Mouse (Mus musculus): ENCODE results near the gene Mast1. TPM values are rescaled to one million over a fixed set of nuclear protein-coding genes. Genes with fewer than 3 reads are reported as not detected.

The Mast1 gene
- polyA plus RNA-seq, 1 experiment from 2014 or later, result 2.8 TPM

DNA sequence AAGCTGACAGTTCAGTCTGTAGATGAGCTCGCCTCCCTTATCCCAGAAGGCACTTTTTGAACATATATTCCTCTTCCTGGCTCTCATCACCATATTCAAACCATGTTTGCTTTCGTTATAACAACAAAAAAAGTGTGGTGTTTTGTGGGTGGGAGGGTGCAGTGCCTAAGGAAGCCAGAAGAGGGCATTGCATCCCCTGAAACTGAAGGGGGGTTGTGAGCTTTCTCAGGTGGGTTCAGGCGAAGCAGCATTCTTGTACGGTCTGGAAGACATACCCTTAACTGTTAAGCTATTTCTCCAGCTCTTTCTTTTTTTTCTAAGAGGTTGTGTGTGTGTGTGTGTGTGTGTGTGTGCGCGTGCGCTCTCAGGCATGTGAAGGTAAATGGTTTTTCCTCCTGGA is 38.3 kb upstream of the Mast1 start:
- DNase-seq (ENCODE audit: low spot score), result peak; percentile 70
- H3K4me1 ChIP-seq (ENCODE audit: control insufficient read depth, insufficient read depth, low read length), result peaks cover 18% of the 10 kb centered on the region
- peak overlapping the region; percentile 96; the same call in 1 of the 2 replicates for H3K4me2 ChIP-seq (ENCODE audit: low read depth, low read length)
- no peak overlapping the region for H3K4me3 ChIP-seq (ENCODE audit: low read depth, low read length)
- no peaks in the 10 kb centered on the region for H3K9me3 ChIP-seq (replicated peaks; ENCODE audit: control insufficient read depth, low read length)
- peaks cover 21% of the 10 kb centered on the region for H3K27me3 ChIP-seq (ENCODE audit: control insufficient read depth, insufficient read depth, low read length)
- H3K36me3 ChIP-seq (replicated peaks; ENCODE audit: control insufficient read depth, insufficient read depth, low read depth, low read length), result peaks cover 3% of the 10 kb centered on the region
- H3K9ac ChIP-seq (replicated peaks; ENCODE audit: low read length), result no peak overlapping the region
- 23% methylated on average over 7 of the region's 7 CpGs for WGBS
- H3K27ac ChIP-seq (replicated peaks; ENCODE audit: low read depth, low read length), result no peak overlapping the region
- no peak for ATAC-seq (replicated peaks; ENCODE audit: insufficient number of reproducible peaks, low FRiP score, low TSS enrichment, low read depth)

DNA sequence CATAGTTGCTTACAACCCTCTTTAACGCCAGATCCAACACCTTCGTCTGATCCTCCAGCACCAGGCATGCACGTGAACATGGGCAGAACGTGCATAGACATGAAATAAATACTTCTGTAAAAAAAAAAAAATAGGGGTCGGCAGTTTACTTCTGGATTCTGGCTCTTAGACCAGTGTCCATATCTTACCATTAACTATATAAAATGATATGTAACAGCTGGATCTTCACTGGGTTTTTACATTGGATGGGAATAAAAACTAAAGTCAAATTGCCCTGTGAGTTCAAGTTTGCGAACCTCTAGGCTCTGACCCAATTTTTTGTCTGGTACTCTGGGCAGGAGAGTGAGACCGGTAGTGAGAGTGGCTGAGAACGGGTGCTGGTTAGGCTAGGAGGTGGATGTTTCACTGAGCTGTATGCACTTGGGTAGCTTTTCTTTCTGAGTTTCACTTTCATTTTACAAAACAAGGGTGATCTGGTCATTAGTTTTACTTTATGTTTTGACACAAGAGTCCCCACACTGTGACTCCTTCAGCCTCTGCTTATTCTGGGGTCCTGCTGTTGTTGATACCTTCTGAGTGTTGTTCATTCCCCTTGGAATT is 37.5 kb upstream of the Mast1 start:
- Histone ChIP-seq H3K4me2 (ENCODE audit: low read depth, low read length) (no peak overlapping the region), H3K36me3 (replicated peaks; ENCODE audit: control insufficient read depth, insufficient read depth, low read depth, low read length) (peaks cover 3% of the 10 kb centered on the region), H3K4me1 (ENCODE audit: control insufficient read depth, insufficient read depth, low read length) (peaks cover 16% of the 10 kb centered on the region), H3K9ac (replicated peaks; ENCODE audit: low read length) (no peak overlapping the region), H3K4me3 (ENCODE audit: low read depth, low read length) (no peak overlapping the region), H3K9me3 (replicated peaks; ENCODE audit: control insufficient read depth, low read length) (no peaks in the 10 kb centered on the region), H3K27ac (replicated peaks; ENCODE audit: low read depth, low read length) (no peak overlapping the region), H3K27me3 (ENCODE audit: control insufficient read depth, insufficient read depth, low read length) (peaks cover 18% of the 10 kb centered on the region)
- DNase-seq (ENCODE audit: low spot score) (no peak), ATAC-seq (replicated peaks; ENCODE audit: insufficient number of reproducible peaks, low FRiP score, low TSS enrichment, low read depth) (no peak)
- 79% methylated on average over 8 of the region's 8 CpGs for WGBS

DNA sequence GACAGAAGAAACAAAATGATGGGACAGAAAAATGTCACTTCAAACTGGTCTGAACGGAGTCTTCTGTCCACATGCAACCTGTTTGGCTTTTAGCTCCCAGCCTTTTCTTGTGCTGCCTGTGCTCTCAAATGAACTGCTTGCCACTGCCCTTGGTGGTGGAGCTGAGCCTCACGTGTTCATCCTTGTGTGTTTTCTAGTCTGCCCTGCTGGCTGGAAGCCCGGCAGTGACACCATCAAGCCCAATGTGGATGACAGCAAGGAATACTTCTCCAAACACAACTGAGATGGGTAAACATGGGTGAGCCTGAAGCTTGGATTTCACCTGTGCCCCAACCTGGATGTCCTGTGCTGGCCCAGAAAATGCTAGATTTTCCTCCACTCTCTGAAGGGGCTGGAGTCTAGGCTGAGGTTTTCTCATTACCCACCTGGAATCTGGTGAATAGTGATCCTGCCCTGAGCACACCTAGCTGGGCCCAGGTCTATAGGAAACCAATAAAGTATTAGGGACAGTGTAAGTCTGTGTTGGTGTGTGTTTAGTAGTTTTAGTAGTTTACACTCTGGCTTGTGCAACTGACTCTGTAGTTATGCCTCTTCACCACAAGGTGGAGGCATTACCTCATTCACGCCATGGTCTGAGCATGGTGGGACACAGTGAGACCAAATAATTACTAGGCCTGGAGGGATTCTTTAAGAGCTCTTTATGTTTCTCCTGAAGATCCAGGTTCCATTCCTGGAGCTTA is 36.8 kb upstream of the Mast1 start:
- H3K27me3 ChIP-seq (ENCODE audit: control insufficient read depth, insufficient read depth, low read length), result peaks cover 16% of the 10 kb centered on the region
- H3K9me3 ChIP-seq (replicated peaks; ENCODE audit: control insufficient read depth, low read length), result no peaks in the 10 kb centered on the region
- WGBS, result 70% methylated on average over 4 of the region's 4 CpGs
- H3K4me2 ChIP-seq (ENCODE audit: low read depth, low read length), result no peak overlapping the region
- no peak overlapping the region for H3K9ac ChIP-seq (replicated peaks; ENCODE audit: low read length)
- ATAC-seq (replicated peaks; ENCODE audit: insufficient number of reproducible peaks, low FRiP score, low TSS enrichment, low read depth) (no peak), DNase-seq (ENCODE audit: low spot score) (peak; percentile 80)
- peaks cover 14% of the 10 kb centered on the region for H3K4me1 ChIP-seq (ENCODE audit: control insufficient read depth, insufficient read depth, low read length)
- peaks cover 3% of the 10 kb centered on the region for H3K36me3 ChIP-seq (replicated peaks; ENCODE audit: control insufficient read depth, insufficient read depth, low read depth, low read length)
- no peak overlapping the region for H3K27ac ChIP-seq (replicated peaks; ENCODE audit: low read depth, low read length)
- H3K4me3 ChIP-seq (ENCODE audit: low read depth, low read length), result no peak overlapping the region

DNA sequence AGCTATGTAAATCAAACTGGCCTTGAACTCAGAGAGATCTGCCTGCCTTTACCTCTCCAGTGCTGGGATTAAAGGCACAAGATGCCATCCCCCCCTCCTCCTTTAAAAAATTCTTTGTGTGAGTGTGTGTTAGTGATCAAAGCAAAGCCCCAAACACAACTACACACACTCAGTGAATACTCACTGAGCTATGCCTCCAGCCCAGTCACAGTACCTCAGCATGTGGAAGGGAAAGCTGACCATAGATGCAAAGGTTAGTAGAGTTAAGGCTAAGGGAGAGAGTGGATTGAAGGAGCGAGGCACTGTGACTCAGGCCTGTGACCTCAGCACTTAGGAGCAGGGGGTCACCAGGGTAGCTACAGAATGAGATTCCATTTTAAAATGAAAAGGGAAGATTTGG is 35.9 kb upstream of the Mast1 start:
- peaks cover 3% of the 10 kb centered on the region for H3K36me3 ChIP-seq (replicated peaks; ENCODE audit: control insufficient read depth, insufficient read depth, low read depth, low read length)

DNA sequence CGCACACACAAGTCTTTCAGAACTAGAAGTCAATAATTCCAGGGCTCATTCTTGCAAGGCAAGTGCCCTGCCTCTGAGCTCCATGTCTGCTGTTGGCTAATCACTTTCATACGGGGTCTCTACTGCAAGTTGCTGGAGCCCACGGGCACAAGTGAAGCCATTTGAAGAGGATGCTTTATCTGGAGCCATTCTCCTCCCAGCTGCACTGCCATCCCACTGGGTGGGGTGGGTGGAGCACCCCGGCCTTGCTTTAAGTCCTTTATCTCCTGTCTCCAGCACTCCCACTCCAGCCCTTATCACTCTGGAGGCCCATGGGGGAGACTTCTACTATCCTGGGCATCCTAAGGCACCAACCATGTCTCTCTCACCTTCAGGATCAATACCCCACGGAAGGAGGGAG is 33.8 kb upstream of the Mast1 start:
- peaks cover 3% of the 10 kb centered on the region for H3K36me3 ChIP-seq (replicated peaks; ENCODE audit: control insufficient read depth, insufficient read depth, low read depth, low read length)
- DNase-seq (ENCODE audit: low spot score), result no peak
- H3K27me3 ChIP-seq (ENCODE audit: control insufficient read depth, insufficient read depth, low read length), result no peaks in the 10 kb centered on the region
- H3K4me1 ChIP-seq (ENCODE audit: control insufficient read depth, insufficient read depth, low read length), result peaks cover 5% of the 10 kb centered on the region
- no peak for ATAC-seq (replicated peaks; ENCODE audit: insufficient number of reproducible peaks, low FRiP score, low TSS enrichment, low read depth)
- peak overlapping the region; percentile 97 for H3K9ac ChIP-seq (replicated peaks; ENCODE audit: low read length)
- no peaks in the 10 kb centered on the region for H3K9me3 ChIP-seq (replicated peaks; ENCODE audit: control insufficient read depth, low read length)
- WGBS, result 62% methylated on average over 5 of the region's 5 CpGs
- peak overlapping the region; percentile 86 for H3K4me2 ChIP-seq (ENCODE audit: low read depth, low read length)
- peak overlapping the region; percentile 63 for H3K4me3 ChIP-seq (ENCODE audit: low read depth, low read length)
- H3K27ac ChIP-seq (replicated peaks; ENCODE audit: low read depth, low read length), result no peak overlapping the region

More for the DNA sequence above, 35.9 kb upstream of the Mast1 start:
- H3K27ac ChIP-seq (replicated peaks; ENCODE audit: low read depth, low read length), result no peak overlapping the region
- no peak overlapping the region for H3K4me3 ChIP-seq (ENCODE audit: low read depth, low read length)
- H3K9me3 ChIP-seq (replicated peaks; ENCODE audit: control insufficient read depth, low read length), result no peaks in the 10 kb centered on the region
- no peak overlapping the region for H3K4me2 ChIP-seq (ENCODE audit: low read depth, low read length)
- WGBS, result 77% methylated on average over 1 of the region's 1 CpGs
- H3K27me3 ChIP-seq (ENCODE audit: control insufficient read depth, insufficient read depth, low read length), result peaks cover 11% of the 10 kb centered on the region
- no peak overlapping the region for H3K9ac ChIP-seq (replicated peaks; ENCODE audit: low read length)
- no peak for DNase-seq (ENCODE audit: low spot score)
- H3K4me1 ChIP-seq (ENCODE audit: control insufficient read depth, insufficient read depth, low read length), result peaks cover 13% of the 10 kb centered on the region
- ATAC-seq (replicated peaks; ENCODE audit: insufficient number of reproducible peaks, low FRiP score, low TSS enrichment, low read depth), result no peak

DNA sequence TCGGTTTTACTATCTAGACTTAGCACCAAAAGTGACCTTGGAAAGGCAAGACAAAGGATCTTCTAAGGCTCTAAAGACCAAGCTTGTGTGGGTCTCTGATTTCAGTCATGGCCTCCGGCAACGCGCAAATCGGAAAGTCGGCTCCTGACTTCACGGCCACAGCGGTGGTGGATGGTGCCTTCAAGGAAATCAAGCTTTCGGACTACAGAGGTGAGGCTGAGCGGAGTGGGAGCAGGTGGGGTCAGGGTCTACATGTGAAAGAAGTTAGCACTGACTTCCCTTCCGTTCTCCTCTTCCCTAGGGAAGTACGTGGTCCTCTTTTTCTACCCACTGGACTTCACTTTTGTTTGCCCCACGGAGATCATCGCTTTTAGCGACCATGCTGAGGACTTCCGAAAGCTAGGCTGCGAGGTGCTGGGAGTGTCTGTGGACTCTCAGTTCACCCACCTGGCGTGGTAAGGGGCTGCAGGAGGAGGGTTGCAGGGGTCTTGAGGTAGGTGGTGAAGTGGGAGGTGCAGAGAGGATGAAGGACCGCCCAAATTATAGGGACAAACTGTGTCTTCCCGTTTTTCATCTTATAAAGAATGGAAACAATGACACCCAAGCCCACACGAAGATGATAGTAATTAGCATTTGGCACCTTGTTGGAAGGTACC is 33.1 kb upstream of the Mast1 start:
- H3K36me3 ChIP-seq (replicated peaks; ENCODE audit: control insufficient read depth, insufficient read depth, low read depth, low read length), result peaks cover 3% of the 10 kb centered on the region
- no peak for ATAC-seq (replicated peaks; ENCODE audit: insufficient number of reproducible peaks, low FRiP score, low TSS enrichment, low read depth)
- 13% methylated on average over 21 of the region's 21 CpGs for WGBS

DNA sequence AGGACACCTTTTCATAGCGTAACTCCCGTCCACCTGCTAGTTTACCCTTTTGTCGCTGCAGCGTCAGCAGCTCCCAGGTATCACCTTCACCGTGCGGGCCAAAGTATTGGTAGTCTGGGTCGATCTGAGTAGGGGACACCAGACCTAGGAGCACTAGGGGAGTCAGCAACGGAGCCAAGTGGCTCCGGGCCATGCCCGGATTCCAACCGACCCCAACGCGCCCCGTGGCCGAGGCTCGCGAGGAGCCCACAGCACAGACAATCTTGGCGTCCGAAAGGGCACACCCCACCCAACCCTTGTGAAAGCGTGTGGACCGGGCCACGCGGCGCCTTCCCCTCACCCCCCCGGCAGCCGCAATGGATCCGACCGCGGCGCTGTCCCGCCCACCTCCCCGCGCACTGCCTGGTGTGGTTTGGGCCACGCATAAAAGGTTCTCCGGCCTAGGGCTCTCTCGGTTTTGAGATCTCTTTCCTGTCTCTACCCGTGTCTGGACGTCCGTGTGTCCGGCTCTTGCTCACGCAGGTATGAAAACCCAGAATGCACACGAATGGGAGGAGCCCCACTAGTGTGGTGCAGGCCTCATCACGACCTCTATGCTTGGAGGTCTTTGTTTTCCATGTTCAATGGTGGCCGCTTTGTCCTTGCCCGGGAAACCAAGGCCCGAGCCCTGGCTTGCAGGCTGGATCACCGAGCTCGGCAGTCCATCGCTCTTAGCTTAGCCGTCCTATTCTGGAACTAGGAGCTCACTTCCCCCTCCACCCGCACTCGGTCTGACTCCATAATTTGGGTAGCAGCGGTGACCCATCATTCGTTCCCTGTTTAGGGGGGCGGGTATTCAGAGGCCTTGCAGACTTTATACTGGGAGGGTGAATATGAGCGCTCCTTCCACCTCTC is 32.3 kb upstream of the Mast1 start, which contains the start of the genes Gm49661, Prdx2 and Rnaseh2a:
TSS of gene Gm49661 (minus strand) at position 193 of the 894 bp plus-strand sequence.
TSS of gene Prdx2 (plus strand) at position 347 of the 894 bp plus-strand sequence.
TSS of gene Rnaseh2a (minus strand) at position 527 of the 894 bp plus-strand sequence.
- Histone ChIP-seq H3K4me1 (ENCODE audit: control insufficient read depth, insufficient read depth, low read length) (peaks cover 7% of the 10 kb centered on the region), H3K4me3 (ENCODE audit: low read depth, low read length) (peak within 1 kb of the TSS; percentile 63), H3K36me3 (replicated peaks; ENCODE audit: control insufficient read depth, insufficient read depth, low read depth, low read length) (peaks cover 3% of the 10 kb centered on the region), H3K9me3 (replicated peaks; ENCODE audit: control insufficient read depth, low read length) (no peaks in the 10 kb centered on the region), H3K27me3 (ENCODE audit: control insufficient read depth, insufficient read depth, low read length) (no peaks in the 10 kb centered on the region), H3K4me2 (ENCODE audit: low read depth, low read length) (peak within 1 kb of the TSS; percentile 86), H3K9ac (replicated peaks; ENCODE audit: low read length) (peak within 1 kb of the TSS; percentile 97), H3K27ac (replicated peaks; ENCODE audit: low read depth, low read length) (peak within 1 kb of the TSS; percentile 78)
- WGBS, result under 1% methylated on average over 49 of the region's 56 CpGs
- ATAC-seq (replicated peaks; ENCODE audit: insufficient number of reproducible peaks, low FRiP score, low TSS enrichment, low read depth), result peak; percentile 53
- DNase-seq (ENCODE audit: low spot score), result peak; percentile 81

More for the DNA sequence above, 33.1 kb upstream of the Mast1 start:
- H3K4me1 ChIP-seq (ENCODE audit: control insufficient read depth, insufficient read depth, low read length), result peaks cover 5% of the 10 kb centered on the region
- peak overlapping the region; percentile 97 for H3K9ac ChIP-seq (replicated peaks; ENCODE audit: low read length)
- H3K9me3 ChIP-seq (replicated peaks; ENCODE audit: control insufficient read depth, low read length), result no peaks in the 10 kb centered on the region
- peak; percentile 52 for DNase-seq (ENCODE audit: low spot score)
- H3K27ac ChIP-seq (replicated peaks; ENCODE audit: low read depth, low read length), result peak overlapping the region; percentile 78
- no peaks in the 10 kb centered on the region for H3K27me3 ChIP-seq (ENCODE audit: control insufficient read depth, insufficient read depth, low read length)
- peak overlapping the region; percentile 86 for H3K4me2 ChIP-seq (ENCODE audit: low read depth, low read length)
- peak overlapping the region; percentile 63 for H3K4me3 ChIP-seq (ENCODE audit: low read depth, low read length)

All from embryonic facial prominence, embryonic 11.5 days (tissue).